Mouse (Mus musculus) liver, embryonic 13.5 days (tissue): ENCODE measurements around the gene Spop. TPM values are rescaled to one million over a fixed set of nuclear protein-coding genes. Genes with fewer than 3 reads are reported as not detected.
"Not testable (repeated sequence)": the region's sequence is repeated elsewhere in the genome, so short reads cannot be mapped to it uniquely, and the experiment has no call there.

Source experiments
- ATAC-seq: fragments of 200-750 bp; cut with Nextera tagmentation; 2 replicates; pipeline ENCODE4 v1.8.0; 2017; ENCODE audit warnings: low read depth, mild to moderate bottlenecking, moderate number of reproducible peaks, moderate library complexity
- DNase-seq: peaks from one replicate; pipeline ENCODE4 v3.0.0; 2022
- H3K27ac ChIP-seq: fragments of 300-500 bp; sonication (generic); 2 replicates; pipeline ENCODE4 v1.5.1; 2015; ENCODE audit warnings: moderate library complexity, mild to moderate bottlenecking, inconsistent platforms
- H3K27me3 ChIP-seq: fragments of 300-500 bp; sonication (generic); 2 replicates; pipeline ENCODE4 v1.6.1; 2015; ENCODE audit warnings: mild to moderate bottlenecking, inconsistent platforms
- H3K36me3 ChIP-seq: fragments of 300-500 bp; sonication (generic); 2 replicates; pipeline ENCODE4 v1.6.1; 2015; ENCODE audit warnings: mild to moderate bottlenecking, inconsistent platforms
- H3K4me1 ChIP-seq: fragments of 300-500 bp; sonication (generic); replicated peaks from 2 replicates; pipeline ENCODE4 v1.6.1; 2015; ENCODE audit warnings: inconsistent platforms
- H3K4me2 ChIP-seq: fragments of 300-500 bp; sonication (generic); 2 replicates; pipeline ENCODE4 v1.6.1; 2015; ENCODE audit warnings: inconsistent platforms, mild to moderate bottlenecking, moderate library complexity
- H3K4me3 ChIP-seq: fragments of 300-500 bp; sonication (generic); replicated peaks from 2 replicates; pipeline ENCODE4 v1.5.1; 2015; ENCODE audit warnings: mild to moderate bottlenecking, inconsistent platforms
- H3K9ac ChIP-seq: fragments of 300-500 bp; sonication (generic); 2 replicates; pipeline ENCODE4 v1.6.1; 2015; ENCODE audit warnings: mild to moderate bottlenecking, inconsistent platforms
- H3K9me3 ChIP-seq: fragments of 300-500 bp; sonication (generic); replicated peaks from 2 replicates; pipeline ENCODE4 v1.6.1; 2016; ENCODE audit warnings: inconsistent platforms
- WGBS: fragments of 180-500 bp; shearing (Covaris S2); methylation state at CpG from one replicate; pipeline ENCODE4 v1.1.7; 2015; ENCODE audit not compliant: insufficient replicate concordance; 5-methylcytosine and 5-hydroxymethylcytosine counted together
- polyA plus RNA-seq: library from polyadenylated mRNA; unstranded; fragments of >200 nt; fragmentation: Nextera tagmentation; extraction: Ambion mirVana; gene quantifications from 2 replicates; pipeline ENCODE4 v1.2.1, GENCODE M21; 2015

Gene Spop
- polyA plus RNA-seq, 1 experiment from 2014 or later, result 81.9 TPM

GRCm38 (mm10) chr11:95500836-95501235, 87.0 kb downstream of the Spop start:
- Histone ChIP-seq H3K4me2 (no peak overlapping the region), H3K4me3 (no peak overlapping the region), H3K9me3 (no peaks in the 10 kb centered on the region), H3K27me3 (no peaks in the 10 kb centered on the region), H3K36me3 (peaks cover 7% of the 10 kb centered on the region), H3K9ac (no peak overlapping the region), H3K4me1 (0 out of 2 replicates have a peak, but pooled peaks cover 2% of the 10 kb centered on the region), H3K27ac (no peak overlapping the region)
- ATAC-seq (no peak), DNase-seq (no peak)
- WGBS, result 58% methylated on average over 3 of the region's 3 CpGs

DNA sequence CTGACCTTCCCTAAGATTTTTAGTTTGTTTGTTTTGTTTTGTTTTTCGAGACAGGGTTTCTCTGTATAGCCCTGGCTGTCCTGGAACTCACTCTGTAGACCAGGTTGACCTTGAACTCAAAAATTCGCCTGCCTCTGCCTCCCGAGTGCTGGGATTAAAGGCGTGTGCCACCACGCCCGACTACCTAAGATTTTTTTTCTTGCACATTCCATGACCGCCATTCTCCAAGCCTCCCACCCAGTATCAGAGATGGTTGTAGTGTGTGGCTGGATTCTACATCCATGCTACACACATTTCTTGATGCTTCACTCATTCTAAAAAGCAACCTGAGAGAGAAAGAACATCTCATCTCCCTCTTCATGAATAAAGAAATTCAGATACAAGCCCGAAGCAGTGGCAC, 87.9 kb downstream of the Spop start:
- DNase-seq, H3K9ac ChIP-seq, H3K36me3 ChIP-seq, H3K4me3 ChIP-seq, ATAC-seq, H3K27ac ChIP-seq, H3K27me3 ChIP-seq, H3K4me2 ChIP-seq, H3K9me3 ChIP-seq, H3K4me1 ChIP-seq: not testable (repeated sequence)
- WGBS, result 62% methylated on average over 8 of the region's 8 CpGs

DNA sequence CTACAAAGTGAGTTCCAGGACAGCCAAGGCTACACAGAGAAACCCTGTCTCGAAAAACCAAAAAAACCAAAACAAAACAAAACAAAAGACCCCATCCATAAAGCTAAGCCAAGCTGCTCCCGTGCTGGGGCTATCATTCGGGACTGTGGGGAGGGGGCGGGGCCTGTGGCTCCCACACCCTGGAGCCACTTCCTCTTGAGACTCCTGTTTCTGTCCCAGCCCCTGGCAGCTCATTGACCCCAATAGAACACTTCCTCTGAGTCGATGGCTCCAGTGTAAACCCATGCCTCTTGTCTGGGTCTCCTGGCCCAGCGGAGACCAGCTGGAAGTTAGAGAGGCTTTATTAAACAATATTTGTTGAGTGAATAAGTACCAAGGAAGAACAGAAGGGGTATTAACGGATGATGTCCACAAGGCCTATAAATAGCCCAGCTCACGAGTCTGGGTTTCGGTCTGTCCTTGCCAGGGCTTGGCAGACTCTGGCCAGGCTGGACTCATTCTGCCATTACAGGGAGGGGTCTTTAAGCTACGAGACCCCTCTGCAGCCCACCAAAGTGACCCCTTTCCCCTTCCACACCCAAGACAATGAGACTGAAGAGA, 89.8 kb downstream of the Spop start:
- DNase-seq (no peak), ATAC-seq (no peak)
- H3K27me3 ChIP-seq, result peaks cover 20% of the 10 kb centered on the region; the same call in 1 of the 2 replicates
- H3K27ac ChIP-seq, result no peak overlapping the region
- no peak overlapping the region for H3K4me3 ChIP-seq
- no peaks in the 10 kb centered on the region for H3K36me3 ChIP-seq
- H3K9ac ChIP-seq, result no peak overlapping the region
- H3K4me2 ChIP-seq, result no peak overlapping the region
- no peaks in the 10 kb centered on the region for H3K9me3 ChIP-seq
- 36% methylated on average over 10 of the region's 10 CpGs for WGBS
- H3K4me1 ChIP-seq, result 0 out of 2 replicates have a peak, but pooled peaks cover 2% of the 10 kb centered on the region

DNA sequence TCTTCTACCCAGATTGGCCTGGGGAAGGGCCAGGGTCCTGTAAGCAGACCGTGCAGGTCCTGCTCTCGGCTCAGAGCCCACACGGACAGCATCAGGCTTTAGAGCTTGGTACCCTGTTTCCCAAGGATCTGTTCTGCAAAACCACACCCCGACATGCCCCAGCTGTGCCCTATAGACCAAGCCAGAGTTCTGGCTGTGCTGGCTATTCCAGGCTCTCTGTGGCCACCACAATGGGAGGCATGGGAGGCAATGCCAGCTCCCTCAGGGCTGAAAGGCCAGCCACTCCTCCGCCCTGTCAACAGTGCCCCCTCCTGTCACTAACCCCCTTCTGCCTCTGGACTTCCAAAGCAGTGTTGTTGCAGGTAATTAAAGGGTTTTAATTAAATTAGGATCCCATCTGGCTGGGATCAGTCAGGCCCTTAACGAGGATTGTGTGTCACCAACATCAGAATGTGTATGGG, 90.4 kb downstream of the Spop start:
- Histone ChIP-seq H3K4me1 (0 out of 2 replicates have a peak, but pooled peaks cover 2% of the 10 kb centered on the region), H3K36me3 (no peaks in the 10 kb centered on the region), H3K9ac (no peak overlapping the region), H3K27ac (no peak overlapping the region), H3K9me3 (no peaks in the 10 kb centered on the region), H3K4me2 (no peak overlapping the region), H3K27me3 (peaks cover 24% of the 10 kb centered on the region), H3K4me3 (no peak overlapping the region)
- ATAC-seq (no peak), DNase-seq (no peak)
- 76% methylated on average over 6 of the region's 6 CpGs for WGBS

DNA sequence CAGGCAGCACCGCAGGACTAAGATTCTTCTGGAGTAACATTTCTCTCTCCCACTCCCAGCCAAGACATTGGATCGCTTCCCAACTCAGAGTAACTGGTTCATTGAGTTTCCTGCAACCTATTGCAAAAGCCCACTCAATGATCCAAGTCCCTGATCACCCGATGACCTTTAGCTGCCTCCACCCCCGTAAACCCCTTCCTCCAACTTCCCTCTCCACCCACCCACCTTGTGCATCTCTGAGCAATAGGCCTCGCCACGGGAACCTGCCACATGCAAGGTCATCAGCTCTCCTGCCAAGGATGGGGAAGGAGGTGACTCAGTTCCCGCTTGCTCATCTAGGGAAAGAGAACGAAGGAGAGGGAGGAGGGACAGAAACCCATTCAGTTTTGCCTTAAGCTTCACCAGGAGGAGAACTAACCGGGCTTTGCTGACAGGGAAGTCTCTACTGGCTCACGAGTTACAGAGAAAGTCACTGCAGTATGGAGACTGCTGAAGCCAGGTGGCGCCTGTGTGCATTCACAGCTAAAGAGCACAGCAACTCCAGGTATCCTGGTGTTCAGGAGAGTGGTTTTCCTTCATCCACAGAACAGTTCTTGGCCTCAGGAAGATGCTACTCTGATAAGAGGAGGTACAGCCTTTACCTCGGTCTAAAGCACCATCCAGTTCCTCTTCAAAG, 93.3 kb downstream of the Spop start:
- peaks cover 44% of the 10 kb centered on the region for H3K27me3 ChIP-seq
- no peaks in the 10 kb centered on the region for H3K9me3 ChIP-seq
- no peaks in the 10 kb centered on the region for H3K4me1 ChIP-seq
- ATAC-seq (no peak), DNase-seq (no peak)
- H3K4me3 ChIP-seq, result no peak overlapping the region
- H3K27ac ChIP-seq, result no peak overlapping the region
- no peak overlapping the region for H3K4me2 ChIP-seq
- H3K9ac ChIP-seq, result no peak overlapping the region
- WGBS, result 35% methylated on average over 12 of the region's 12 CpGs
- H3K36me3 ChIP-seq, result no peaks in the 10 kb centered on the region

DNA sequence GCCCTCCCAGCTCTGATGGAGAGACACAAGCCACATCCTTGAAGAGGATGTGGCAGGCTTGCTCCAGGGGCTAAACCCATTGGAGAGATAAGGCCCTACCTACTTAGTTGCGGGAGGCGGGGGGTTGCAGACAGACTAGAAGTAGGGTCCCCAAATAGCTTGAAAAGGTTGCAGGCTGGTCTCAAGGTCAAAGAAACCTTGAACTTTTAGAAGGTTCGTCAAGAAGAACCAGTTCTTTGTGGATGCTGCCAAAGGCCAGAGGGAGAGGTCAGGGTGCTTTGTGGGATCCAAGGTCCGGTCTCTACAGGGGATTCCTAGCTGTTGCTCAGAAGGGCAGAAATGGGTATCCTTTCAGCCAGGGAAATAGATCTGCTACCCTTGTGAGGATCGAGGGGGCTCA, 93.9 kb downstream of the Spop start:
- Histone ChIP-seq H3K27me3 (peaks cover 50% of the 10 kb centered on the region), H3K9ac (no peak overlapping the region), H3K27ac (no peak overlapping the region), H3K4me2 (no peak overlapping the region), H3K36me3 (no peaks in the 10 kb centered on the region), H3K4me3 (no peak overlapping the region), H3K4me1 (no peaks in the 10 kb centered on the region), H3K9me3 (no peaks in the 10 kb centered on the region)
- ATAC-seq (no peak), DNase-seq (no peak)
- WGBS, result 64% methylated on average over 5 of the region's 5 CpGs

GRCm38 (mm10) chr11:95508211-95508926, 94.5 kb downstream of the Spop start:
- Histone ChIP-seq H3K4me1 (no peaks in the 10 kb centered on the region), H3K36me3 (no peaks in the 10 kb centered on the region), H3K9ac (no peak overlapping the region), H3K27me3 (peaks cover 55% of the 10 kb centered on the region), H3K9me3 (no peaks in the 10 kb centered on the region), H3K27ac (no peak overlapping the region), H3K4me2 (no peak overlapping the region), H3K4me3 (no peak overlapping the region)
- DNase-seq, result no peak
- ATAC-seq, result no peak
- WGBS, result 49% methylated on average over 13 of the region's 13 CpGs

DNA sequence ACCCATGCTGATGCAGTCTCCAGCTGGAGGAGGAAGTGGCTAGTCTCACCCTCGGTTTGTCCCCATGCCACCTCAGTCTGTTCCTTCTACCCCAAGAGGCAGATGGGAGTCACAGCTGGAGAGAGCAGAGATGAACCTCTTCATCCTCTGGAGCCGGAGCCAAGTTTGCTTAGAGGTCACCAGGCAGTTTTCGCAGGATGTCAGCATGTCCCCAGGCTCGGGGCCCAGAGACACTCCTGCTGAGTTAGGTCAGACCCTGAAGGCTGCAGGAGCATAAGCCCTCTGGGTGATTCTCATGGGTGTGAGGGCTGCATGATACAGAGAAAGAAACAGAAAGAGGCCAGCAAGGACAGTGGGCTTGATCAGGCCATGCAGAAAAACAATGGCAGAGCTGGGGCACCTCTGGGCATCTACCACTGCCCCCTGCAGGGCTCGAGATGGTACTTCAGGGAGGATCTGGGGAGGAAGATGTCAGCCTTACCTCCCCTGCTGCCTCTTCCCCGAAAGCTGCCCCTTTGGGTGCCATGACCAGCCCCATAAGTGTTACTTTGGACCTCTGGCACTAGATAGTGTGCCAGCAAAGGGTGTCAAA, 95.3 kb downstream of the Spop start:
- Histone ChIP-seq H3K27me3 (peaks cover 64% of the 10 kb centered on the region), H3K4me2 (no peak overlapping the region), H3K27ac (no peak overlapping the region), H3K9me3 (no peaks in the 10 kb centered on the region), H3K4me3 (no peak overlapping the region), H3K4me1 (peaks cover 8% of the 10 kb centered on the region), H3K36me3 (no peaks in the 10 kb centered on the region), H3K9ac (no peak overlapping the region)
- DNase-seq (no peak), ATAC-seq (no peak)
- WGBS, result 54% methylated on average over 6 of the region's 6 CpGs

DNA sequence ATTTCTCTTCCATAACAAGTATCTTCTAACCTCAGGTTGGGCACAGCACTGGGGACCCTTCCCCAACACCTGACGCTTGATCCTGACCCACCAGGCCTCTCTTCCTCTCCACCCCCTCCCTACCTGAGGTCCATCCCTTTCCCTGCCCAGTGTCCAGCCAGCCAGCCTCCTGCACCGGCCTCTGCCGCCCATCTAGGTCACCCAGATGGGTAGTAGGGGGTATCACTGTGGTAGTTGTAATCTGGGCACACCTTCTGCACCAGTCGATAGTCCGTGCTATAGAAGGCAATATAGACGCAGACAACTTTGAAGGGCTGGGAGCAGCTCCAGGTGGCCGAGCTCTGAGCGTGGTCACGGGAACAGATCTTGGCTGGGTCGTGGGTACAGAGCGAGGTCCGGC, 96.8 kb downstream of the Spop start:
- H3K36me3 ChIP-seq, result no peaks in the 10 kb centered on the region
- no peaks in the 10 kb centered on the region for H3K9me3 ChIP-seq
- peaks cover 11% of the 10 kb centered on the region for H3K4me1 ChIP-seq
- no peak overlapping the region for H3K4me2 ChIP-seq
- 71% methylated on average over 12 of the region's 12 CpGs for WGBS
- no peak for DNase-seq
- H3K27ac ChIP-seq, result no peak overlapping the region
- H3K4me3 ChIP-seq, result no peak overlapping the region
- no peak overlapping the region for H3K9ac ChIP-seq
- H3K27me3 ChIP-seq, result peaks cover 78% of the 10 kb centered on the region
- ATAC-seq, result no peak

GRCm38 (mm10) chr11:95511919-95512318, 98.0 kb downstream of the Spop start:
- Histone ChIP-seq H3K9ac (no peak overlapping the region), H3K27me3 (peaks cover 86% of the 10 kb centered on the region), H3K4me2 (no peak overlapping the region), H3K27ac (no peak overlapping the region), H3K36me3 (no peaks in the 10 kb centered on the region), H3K4me3 (no peak overlapping the region), H3K9me3 (no peaks in the 10 kb centered on the region), H3K4me1 (peaks cover 11% of the 10 kb centered on the region)
- ATAC-seq (no peak), DNase-seq (no peak)
- 54% methylated on average over 1 of the region's 1 CpGs for WGBS

DNA sequence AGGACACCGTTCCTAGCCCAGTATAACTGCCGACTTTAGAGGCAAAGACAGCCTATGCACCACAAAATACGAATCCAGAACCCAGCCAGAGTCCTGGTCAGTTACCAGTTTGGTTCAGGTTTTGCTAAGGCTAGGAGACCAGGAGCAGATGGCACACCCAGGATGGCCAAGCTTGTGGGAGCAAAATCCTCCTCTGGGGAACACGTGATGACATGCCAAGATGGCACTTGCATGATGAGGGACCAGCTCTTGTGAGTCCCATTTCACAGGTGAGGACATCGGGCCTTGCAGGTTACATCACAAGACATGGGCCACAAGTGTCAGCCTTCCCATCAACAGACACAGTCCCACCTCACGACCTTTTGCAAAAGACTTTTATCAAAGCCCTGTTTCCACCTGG, 98.5 kb downstream of the Spop start:
- Histone ChIP-seq H3K9me3 (no peaks in the 10 kb centered on the region), H3K36me3 (no peaks in the 10 kb centered on the region), H3K27me3 (peaks cover 87% of the 10 kb centered on the region), H3K27ac (no peak overlapping the region), H3K4me3 (no peak overlapping the region), H3K4me2 (no peak overlapping the region), H3K4me1 (peaks cover 11% of the 10 kb centered on the region), H3K9ac (no peak overlapping the region)
- no peak for ATAC-seq
- no peak for DNase-seq
- WGBS, result 56% methylated on average over 6 of the region's 6 CpGs
